Mouse (Mus musculus): ENCODE data around the gene Hnrnpa1.

The Hnrnpa1 gene

DNA sequence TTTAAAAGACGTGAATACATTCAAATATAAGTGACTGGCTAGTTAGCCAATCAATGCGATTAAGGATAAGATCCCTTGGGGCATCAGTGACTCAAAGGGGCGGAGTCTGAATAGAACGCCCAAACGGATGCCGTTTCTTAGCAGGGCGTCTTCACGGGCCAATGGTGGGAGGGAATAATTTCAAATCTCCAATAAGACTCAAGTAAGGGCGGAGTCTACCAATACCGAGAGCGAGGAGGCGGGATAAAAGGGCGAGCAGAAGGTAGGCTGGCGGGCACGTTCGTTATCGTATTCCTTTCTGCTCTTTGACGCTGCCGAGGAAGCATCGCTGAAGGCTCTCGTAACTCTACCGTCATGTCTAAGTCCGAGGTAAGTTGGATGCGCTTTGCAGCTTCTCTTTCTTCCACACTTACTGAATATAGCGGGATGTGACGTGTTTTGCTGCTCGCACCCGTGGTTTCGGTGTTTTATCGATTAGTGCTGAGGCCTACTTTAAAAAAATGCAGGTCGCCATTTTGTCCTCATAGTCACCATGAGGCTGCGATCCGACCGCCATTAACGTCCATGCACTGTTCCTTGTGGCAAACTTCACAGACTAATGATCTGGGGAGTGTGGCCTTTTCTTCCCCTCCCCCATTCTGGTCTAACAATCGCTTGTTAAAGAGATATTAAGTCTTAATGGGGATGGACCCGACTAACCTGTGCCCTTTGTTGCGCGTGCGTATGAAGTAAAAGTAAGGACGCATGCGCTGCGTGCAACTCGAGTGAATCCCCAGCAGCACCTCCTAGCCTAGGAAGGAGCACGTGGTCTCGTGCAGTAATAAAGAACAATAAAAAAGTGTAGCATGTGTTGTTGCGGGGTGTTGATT is at the start of gene Hnrnpa1:
Hnrnpa1 (plus strand) TSS at position 273 of the 869 bp plus-strand sequence.
- peak; percentile 99 for DNase-seq (ENCODE audit: low read depth, low spot score)

DNA sequence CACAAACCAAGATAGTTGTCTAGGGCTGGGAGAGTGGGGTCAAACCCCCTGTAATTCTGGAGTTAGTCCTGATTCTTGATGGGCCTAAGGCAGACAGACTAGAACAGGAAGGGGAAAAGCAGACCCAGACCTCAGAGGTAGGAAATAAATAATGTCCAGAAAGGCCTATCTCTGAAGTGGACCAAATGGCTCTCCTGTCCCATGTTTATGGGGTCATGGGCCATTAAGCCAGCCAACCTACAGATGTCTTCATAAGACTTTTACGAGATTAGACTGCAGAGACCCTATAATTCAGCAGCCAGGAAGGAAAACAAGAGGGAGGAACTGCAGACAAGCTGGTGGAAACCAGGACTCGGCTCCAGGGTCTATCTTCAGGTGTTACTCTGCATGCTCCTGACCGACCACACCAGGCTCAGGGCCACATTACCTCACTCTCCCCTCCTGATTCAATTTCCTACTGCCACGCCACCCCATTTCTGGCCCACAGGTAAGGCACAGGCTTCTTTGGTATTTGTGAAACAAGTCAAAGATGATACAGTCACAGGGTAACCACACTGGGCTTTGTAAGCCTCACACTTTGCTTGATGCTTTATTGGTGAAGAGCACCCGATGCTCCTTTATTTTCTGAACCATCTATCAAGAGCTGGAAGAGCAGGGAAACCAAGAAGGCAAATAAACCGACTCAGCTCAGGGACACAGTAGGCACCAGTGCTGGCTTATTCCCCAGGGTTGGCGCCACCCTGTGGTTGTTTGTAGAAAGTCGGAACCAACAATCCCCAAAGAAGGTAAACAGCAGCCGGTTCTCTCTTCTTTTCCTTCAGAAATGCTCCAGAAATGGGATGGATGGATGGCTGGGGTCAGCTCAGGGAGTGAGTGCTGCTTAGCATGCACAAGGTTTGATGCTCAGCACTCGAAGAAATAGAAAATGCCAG is 49.4 kb upstream of the Hnrnpa1 start:
- peak; percentile 76 for DNase-seq (ENCODE audit: low read depth, low spot score)

DNA sequence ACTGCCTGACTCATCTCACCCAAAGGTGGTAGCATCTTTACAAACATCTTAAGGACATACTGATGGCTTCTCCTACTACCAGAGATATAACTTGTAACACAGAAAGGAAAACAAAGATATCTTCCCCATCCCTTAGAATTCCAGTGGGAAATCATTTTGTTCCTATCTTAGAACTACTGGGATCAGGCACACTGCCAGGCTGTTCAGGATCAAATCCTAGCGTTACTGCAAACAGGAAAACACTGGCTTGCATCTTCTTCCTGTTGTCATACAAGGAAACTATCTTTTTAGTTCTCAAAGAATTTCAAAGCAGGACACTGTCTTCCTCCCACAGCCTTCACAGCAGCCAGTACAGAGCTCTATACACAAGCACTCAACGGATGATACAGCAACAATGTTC is 46.6 kb upstream of the Hnrnpa1 start:
- no peak for DNase-seq (ENCODE audit: low read depth, low spot score)

DNA sequence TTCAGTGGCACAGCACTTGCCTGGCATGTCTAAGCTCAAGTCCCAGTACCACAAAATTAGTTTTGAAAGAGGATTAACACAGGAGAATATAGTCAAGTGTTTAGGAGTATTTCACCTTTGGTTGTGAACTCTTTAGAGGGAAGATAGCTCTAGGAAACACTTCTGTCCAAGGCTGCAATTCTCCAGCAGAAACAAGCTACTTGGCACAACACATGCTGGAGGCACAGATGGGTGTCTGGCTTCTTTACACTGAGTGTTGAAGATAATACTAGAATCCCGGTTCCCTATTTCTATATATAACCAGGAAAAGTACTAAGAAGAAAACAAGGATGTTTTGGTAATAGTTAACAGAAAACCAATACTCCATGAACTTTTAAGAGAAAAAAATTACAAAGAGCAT is 43.4 kb upstream of the Hnrnpa1 start:
- no peak for DNase-seq (ENCODE audit: low read depth, low spot score)

DNA sequence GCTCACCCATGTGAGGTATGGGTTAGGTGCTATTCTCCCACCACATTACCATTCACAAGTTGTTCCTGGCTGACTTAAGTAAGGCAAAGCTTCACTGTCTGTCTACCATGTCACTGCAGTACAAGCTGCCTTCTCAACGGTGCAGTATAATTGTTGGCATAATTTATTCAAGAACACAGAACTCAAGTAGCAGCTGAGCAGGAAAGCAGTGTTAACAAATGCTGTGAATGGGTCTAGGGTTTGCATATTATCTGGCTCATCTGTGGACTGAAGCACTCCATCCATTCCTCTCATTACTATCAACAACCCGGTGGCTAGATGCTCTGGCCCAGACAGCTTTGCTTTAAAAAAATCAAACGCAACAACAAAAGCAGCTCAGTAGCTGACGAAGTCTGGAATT is 42.4 kb upstream of the Hnrnpa1 start:
- no peak for DNase-seq (ENCODE audit: low read depth, low spot score)

DNA sequence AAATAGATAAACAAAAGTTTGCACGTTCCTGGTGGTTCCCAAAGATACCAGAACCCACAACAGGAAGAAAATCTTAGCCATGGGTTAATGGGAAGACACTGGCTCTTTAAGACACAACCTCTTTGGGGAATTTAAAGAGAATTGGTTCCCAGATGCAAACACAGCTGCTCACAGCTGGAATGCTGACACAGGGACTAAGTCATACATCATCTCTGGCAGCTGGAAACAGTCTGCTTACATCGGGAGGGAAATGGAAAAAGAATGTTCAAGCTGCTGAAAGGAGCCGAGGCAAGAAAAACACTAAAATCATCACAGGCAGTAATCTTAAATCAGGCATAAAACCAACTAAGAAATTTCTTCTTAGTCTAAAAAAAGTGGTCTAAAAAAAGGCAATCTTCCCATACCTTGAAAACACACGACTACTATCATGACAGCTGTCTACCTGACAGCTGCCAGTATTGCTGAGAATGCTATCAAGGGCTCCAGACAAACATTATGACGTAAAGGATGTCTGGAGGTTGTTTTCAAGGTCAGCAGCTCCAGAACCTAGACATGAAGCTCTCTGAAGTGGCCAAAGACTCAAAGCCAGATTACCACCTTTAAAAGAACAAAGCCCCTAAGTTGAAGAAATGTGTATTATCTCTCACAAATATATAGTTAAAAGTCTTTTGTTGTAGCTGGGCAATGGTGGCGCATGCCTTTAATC is 38.0 kb upstream of the Hnrnpa1 start:
- DNase-seq (ENCODE audit: low read depth, low spot score): no peak

DNA sequence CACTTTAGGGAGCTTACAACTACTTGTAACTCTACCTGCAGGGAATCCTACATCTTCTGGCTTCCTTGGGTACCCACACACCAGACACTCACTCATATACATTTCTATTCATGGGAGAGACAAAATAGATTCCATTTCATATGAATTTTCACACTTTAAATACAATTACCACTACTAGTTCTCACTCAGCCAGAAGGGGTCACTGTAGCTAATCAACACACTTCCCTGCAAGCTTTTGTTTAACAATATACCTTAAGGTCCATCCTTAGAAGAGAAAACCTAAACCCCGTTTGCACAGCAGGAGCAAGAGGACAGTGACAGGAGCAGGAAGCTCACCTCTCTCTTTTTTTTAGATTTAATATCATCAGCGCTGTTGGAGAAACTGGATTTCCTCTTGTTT is 35.1 kb upstream of the Hnrnpa1 start:
- DNase-seq (ENCODE audit: low read depth, low spot score): no peak

DNA sequence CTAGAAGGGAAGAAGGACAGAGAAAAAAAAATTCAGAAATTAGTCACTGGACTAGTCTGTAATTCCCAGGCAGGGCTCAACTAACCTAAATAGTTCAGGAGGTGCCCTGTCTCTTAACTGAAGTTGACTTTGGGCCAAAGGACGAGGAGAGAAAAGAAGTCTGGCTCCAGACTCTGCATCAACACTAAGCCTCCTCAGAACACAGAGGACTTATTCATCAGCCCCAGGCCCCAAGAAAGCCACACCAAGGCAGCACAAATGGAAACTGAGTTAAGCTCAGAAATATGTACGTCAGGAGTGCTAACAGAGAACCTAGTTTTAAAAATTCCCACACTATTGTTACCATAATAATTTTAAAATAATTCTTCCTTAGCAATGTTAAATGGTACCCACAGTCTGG is 26.1 kb upstream of the Hnrnpa1 start:
- no peak for DNase-seq (ENCODE audit: low read depth, low spot score)

DNA sequence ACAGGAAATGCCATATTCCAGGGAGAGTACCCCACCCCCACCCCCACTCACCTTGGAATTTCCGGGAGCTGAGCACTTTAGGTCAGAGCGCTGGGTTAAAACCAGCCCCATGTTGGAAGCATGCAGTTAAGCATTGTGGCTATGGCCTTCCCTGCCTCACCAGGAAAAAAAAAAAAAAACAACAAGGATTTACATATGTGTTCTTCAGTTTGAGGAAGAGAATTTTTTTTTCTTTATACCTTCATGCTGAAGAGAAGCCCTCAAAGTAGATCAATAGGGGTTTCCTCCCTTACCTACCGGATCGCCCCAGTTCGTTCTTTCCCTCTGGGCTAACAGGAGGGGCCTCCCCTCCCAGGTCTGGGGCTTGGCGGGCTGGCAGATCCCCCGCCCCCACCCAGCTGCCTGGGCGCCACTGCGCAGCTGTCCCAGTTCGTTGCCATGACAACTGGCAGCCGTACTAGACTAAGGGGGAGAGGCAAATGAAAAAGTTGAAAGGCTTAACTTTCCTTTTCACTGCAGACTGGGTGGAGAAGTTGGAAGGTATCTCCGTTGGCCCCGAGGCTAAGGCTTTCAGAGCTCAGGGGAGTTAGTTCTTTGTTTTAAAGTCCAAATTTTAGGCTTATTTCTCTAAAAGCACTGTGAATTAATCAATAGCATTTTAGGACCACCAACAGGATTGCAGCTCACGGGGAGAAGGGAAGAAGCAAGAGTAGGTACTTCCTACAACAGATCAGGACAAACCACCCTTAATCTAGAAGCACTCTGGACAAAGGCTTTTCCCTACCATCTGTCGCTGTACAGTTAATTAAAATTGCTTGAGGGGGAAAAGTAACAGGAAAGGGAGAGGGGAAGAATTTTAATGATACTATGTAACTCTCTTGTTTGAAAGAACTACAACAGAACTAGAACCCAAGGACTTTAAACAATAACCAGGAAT is 25.0 kb upstream of the Hnrnpa1 start:
- DNase-seq (ENCODE audit: low read depth, low spot score): peak; percentile 98

DNA sequence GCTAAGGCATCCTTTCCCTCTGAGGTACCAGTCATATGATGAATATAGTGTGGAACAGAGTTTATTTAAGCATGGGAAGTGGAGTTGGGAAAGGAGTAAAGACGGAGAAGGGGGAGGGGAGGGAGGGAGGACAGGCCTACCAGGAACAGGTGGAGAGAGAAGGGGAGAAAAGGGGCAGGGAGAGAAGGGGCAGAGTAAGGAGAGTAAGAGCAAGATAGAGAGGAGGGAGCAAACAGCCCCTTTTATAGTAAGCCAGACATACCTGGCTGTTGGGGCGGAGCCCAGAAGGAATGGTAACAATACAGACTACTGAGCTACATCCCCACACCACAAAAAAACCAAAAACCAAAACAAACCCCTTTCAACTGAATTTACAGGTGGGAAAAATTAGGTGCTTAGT is 24.2 kb upstream of the Hnrnpa1 start:
- peak; percentile 36 for DNase-seq (ENCODE audit: low read depth, low spot score)

DNA sequence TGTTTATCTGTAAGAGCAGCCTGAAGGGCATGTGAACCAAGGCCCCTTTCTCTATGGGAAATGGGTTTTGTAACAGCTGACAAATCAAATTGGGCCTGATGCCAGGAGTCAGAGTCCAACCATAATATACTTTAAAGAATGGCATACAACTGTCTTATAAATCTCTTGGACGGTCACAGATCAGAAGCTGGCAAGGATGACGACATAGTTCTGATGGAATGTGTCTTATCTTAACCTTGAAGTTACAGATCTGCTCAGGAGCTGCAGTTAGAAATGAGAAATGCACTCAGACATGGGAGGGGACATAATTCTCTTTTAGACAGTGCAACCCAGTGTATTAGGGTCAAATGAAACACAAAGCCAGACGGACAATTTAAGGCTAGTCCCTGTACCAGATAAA is 19.4 kb upstream of the Hnrnpa1 start:
- no peak for DNase-seq (ENCODE audit: low read depth, low spot score)

DNA sequence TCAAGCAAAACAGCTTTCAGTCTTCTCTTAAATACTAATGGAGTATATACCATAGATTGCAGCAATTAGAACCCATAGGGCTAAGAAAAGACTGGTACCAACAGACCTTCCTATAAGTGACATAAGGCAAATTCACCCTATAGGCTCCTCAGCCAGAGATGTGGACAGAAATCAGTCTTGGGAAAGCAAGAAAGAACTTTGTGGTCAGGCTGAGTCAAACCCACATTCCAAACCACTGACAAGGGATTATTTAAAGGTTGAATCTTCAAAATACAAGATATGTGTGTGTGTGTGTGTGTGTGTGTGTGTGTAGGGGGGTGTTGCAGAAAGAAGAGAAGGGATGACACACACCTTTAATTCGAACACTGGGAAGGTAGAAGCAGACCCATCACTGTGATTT is 18.8 kb upstream of the Hnrnpa1 start:
- no peak for DNase-seq (ENCODE audit: low read depth, low spot score)

DNA sequence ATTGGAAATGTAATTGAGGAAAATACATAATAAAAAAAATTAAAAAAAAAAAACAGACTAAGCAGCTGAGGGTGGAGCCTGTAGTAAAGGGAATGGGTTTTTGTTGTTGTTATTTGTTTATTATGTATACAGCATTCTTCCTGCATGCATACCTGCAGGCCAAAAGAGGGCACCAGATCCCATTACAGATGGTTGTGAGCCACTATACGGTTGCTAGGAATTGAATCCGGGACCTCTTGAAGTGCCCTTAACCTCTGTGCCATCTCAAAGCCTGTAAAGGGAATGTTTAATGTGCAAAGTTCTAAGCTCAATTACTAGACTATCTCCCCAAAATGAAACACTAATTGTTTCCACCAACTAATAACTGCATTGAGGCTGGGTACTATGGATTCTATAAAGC is 16.1 kb upstream of the Hnrnpa1 start:
- peak; percentile 70 for DNase-seq (ENCODE audit: low read depth, low spot score)

DNA sequence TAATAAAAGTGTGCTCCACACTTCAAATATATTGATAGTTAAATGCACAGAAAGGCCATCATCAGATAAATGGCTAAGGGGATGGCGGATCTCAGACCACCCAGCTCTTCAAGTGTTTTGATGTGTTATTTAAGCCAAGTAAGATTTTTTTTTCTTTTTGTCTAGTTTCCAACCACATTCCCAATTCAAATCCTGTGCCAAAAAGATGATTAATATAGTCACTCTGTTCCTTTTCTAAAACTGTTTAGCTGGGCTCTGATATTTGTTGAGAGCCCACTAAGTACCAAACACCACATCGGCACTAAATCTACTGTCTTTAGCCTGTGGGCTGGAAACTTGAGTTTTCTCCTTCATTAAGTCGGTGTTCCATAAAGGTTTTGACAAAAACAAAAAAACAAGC is 13.2 kb upstream of the Hnrnpa1 start:
- no peak for DNase-seq (ENCODE audit: low read depth, low spot score)

DNA sequence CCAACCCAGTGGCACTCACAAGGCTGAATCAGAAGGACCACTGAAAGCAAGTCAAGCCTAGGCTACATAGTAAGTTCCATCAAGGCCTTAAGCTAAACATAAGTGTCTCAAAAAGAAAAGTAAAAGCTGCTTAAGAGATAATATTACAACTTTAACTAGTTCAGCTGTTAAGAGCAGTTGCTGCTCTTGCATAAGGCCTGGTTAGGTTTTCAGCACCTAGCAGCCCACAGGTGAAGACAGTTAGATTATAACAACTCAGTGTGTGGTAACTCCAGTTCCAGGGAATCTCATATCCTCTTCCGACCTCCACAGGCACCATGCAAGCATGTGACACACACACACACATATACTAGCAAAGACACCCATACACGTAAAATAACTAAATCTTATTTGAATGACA is 12.7 kb upstream of the Hnrnpa1 start:
- DNase-seq (ENCODE audit: low read depth, low spot score): no peak

DNA sequence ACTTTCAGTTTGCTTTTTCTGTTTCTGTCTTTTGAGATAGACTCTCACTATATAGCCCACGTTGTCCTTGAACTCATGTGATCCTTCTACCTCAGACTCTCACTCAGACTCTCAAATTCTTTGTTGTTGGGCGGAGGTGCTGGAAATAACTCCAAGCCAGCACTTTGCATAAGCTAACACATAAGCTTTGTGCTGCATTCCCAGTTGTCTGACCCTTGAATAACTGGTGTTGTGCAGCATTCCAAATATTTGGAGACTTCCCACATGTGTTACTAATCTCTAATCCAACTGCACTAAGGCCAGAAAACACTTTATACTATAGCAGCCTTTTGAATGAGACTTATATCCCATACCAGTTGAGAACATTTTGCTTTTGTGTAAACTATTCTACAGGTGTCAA is 11.3 kb upstream of the Hnrnpa1 start:
- peak; percentile 47 for DNase-seq (ENCODE audit: low read depth, low spot score)

DNA sequence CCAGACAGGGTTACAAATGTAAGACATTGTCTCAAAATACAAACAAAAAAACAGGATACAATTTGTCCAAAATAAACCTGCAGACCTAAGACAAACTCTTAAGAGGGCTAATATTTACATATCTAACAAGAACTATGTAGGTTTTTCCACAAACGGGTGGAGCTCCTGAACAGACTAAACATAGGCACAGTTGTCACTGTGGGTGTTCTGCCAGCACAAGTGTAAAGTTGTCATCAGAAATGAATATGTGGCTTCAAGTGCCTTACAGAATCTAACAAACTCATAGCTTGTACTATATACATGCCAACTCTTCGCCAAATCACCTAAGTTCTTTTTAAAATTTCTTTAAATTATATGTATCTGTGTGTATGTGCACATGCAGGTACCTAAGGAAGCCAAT is 7.1 kb upstream of the Hnrnpa1 start:
- no peak for DNase-seq (ENCODE audit: low read depth, low spot score)

DNA sequence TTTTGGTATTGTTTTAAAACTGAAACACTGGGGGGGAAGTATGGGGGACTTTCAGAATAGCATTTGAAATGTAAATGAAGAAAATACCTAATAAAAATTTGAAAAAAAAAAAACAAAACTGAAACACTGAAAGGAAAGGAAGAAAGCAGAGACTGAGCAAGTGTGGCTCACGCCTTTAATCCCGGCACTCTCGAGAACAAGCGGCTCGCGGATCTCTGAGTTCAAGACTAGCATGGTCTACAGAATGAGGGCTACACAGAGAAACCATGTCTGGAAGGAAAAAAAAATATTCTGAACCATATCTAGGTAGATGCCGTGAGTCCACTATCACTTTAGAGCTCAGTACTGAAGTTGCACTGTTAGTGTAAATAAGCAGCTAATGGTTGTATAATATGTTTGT is 2.9 kb upstream of the Hnrnpa1 start:
- DNase-seq (ENCODE audit: low read depth, low spot score): no peak

DNA sequence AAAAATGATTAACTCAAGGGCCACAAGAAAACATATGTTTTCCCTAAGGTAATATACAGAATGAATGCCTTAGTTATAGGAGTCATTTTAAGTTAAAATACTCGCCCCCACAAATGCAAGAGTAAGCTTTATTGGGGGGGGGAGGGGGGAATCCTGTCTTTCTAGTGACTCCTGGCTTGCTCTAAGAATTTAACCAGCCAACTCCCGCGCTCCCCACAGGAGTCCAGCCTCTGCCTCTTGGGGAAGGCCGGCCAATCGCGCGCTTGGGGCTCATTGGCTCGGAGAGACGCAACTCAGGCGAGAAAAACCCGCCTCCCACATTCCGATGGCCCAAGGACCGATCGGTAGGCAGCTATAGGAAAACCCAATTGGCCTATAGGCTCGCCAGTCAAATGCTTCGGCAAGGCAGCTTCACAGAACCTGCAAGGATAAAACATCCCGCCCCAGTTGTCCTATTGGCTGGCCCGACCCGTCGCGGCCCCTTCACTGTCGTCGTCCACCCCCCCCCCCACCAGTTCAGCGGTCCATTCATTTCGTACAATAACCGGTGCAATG is 1.0 kb upstream of the Hnrnpa1 start:
- peak; percentile 99 for DNase-seq (ENCODE audit: low read depth, low spot score)

DNA sequence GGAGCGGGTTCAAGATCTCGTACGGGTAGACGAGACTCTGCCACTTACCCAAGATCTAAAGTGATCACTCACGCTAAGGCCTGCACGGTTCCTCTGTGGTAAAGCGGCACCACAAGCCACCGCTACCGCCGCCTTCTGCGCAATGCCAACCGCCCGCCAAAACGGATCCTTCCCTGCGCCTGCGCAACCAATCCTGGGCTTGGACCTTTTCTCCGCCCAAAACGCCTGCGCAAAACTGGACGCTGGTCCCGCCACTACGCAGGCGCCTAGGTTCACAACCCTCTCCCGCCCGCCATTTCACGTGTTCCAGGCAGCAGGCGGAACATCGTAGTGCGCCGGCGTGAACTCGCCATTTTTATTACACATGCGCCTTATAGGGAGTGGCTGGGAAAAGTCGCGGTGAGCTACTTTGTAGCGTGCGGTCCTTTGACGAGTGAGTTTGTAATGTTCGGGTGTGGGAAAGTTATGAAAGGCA is 510 bp upstream of the Hnrnpa1 start, which contains the start of gene Cbx5:
Cbx5 (minus strand) TSS at position 132 of the 475 bp plus-strand sequence.
- DNase-seq (ENCODE audit: low read depth, low spot score): peak; percentile 98

All from ZHBTc4 (cell line).